Mouse (Mus musculus): ENCODE results near the gene Tap1. TPM values are rescaled to one million over a fixed set of nuclear protein-coding genes. Genes with fewer than 3 reads are reported as not detected.

Tap1 gene
- total and polyA plus RNA-seq, 3 experiments: 30.7 to 46.6 TPM; not detected in 1

DNA sequence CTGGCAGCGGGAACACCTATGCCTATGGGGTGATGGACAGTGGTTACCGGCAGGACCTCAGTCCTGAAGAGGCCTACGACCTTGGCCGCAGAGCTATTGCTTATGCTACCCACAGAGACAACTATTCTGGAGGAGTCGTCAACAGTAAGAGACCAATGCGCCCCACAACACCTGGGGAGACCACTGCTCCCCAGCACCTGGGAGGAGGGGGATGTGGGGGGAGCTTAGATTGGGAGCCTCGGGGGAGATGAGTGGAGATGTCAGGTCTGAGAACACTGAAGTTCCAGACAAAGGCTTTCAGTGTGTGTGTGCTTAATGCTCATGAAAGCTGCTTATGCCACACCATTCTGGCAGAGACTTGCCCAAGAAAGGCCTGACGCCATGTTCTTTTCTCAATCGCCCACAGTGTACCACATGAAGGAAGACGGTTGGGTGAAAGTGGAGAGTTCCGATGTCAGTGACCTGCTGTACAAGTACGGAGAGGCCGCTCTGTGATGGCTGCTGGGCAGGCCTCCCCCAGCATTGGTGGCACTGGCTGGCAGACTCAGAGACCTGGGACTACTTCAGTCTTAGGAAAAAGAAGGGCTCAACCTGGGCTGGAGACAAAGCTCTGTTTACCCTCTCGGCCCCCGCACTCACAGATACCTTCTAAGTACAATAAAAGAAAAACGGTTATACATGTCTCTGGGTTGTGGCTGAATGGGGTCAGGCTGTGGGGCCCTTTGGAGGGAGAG, 13.6 kb downstream of the Tap1 start:
- H3K27ac ChIP-seq (ENCODE audit: control insufficient read depth, low read depth, low read length): no peak overlapping the region
- TF ChIP-seq ZC3H11A (IDR thresholded peaks at IDR 0.05; ENCODE audit: low read depth, low read length): no peak
- TF ChIP-seq POLR2AphosphoS2 (IDR thresholded peaks at IDR 0.05; ENCODE audit: low read length): no peak
- TF ChIP-seq CHD2 (IDR thresholded peaks at IDR 0.05; ENCODE audit: low read length): no peak
- TF ChIP-seq CTCF (IDR thresholded peaks at IDR 0.05 in 2 of 3, conservative IDR thresholded peaks at IDR 0.05 in 1 of 3; ENCODE audit: control insufficient read depth in 1 of 3, insufficient read depth in 1 of 3, low read depth in 2 of 3, low read length in 3 of 3, poor library complexity in 1 of 3, severe bottlenecking in 1 of 3): no peak
- no peak for TF ChIP-seq BHLHE40 (IDR thresholded peaks at IDR 0.05; ENCODE audit: borderline replicate concordance, low read depth, low read length)
- no peak for TF ChIP-seq USF1 (IDR thresholded peaks at IDR 0.05; ENCODE audit: low read depth, low read length)
- TF ChIP-seq TAL1 (IDR thresholded peaks at IDR 0.05; ENCODE audit: low read length): no peak
- peaks cover 28% of the 10 kb centered on the region for H3K79me2 ChIP-seq (ENCODE audit: control insufficient read depth, insufficient read depth, low read length, poor library complexity)
- no peak overlapping the region for H3K9ac ChIP-seq (ENCODE audit: control insufficient read depth, low read depth, low read length, poor library complexity, severe bottlenecking)
- DNase-seq (ENCODE audit: low read depth, low spot score): no peak
- H3K4me3 ChIP-seq (ENCODE audit: control insufficient read depth in 1 of 2, insufficient read depth in 1 of 2, low read depth in 2 of 2, low read length in 2 of 2): no peak overlapping the region
- peaks cover 12 to 13% of the 10 kb centered on the region in 2 experiments for H3K4me1 ChIP-seq (ENCODE audit: control insufficient read depth in 1 of 2, insufficient read depth in 2 of 2, low read length in 2 of 2)
- no peaks in the 10 kb centered on the region for H3K27me3 ChIP-seq (ENCODE audit: control insufficient read depth in 1 of 2, insufficient read depth in 2 of 2, low read length in 2 of 2)
- H3K9me3 ChIP-seq (replicated peaks; ENCODE audit: insufficient read depth, low read length): no peaks in the 10 kb centered on the region
- H3K36me3 ChIP-seq (ENCODE audit: control insufficient read depth in 1 of 2, insufficient read depth in 2 of 2, low read length in 2 of 2): peaks cover 0 to 4% of the 10 kb centered on the region in 2 experiments; a peak in 1 of 4 replicates

DNA sequence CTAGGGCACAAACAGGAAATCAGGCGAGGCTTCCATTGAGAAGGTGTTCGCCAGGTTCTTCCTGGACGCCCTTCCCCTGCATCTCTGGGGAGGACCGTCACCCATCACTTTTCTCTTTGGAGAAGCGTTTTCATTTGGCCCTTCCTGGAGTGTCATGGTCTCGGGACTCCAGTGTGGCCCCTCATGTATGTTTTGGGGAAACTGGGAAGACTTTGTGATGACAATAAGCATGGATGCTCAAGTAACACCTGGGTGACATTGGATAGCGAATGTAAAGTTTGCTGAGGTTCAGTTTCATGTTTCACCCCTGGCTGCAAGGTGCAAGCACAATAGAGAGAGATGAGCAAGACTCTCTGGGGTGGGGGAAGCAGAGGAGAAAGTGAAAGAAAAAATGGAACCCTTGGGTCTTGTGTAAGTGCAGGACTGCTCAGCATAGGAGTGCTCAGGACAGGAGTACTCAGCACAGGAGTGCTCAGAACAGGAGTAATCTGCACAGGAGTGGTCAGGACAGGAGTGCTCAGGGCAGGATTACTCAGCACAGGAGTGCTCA, 14.2 kb downstream of the Tap1 start:
- Histone ChIP-seq H3K79me2 (ENCODE audit: control insufficient read depth, insufficient read depth, low read length, poor library complexity) (peaks cover 28% of the 10 kb centered on the region), H3K4me3 (ENCODE audit: control insufficient read depth in 1 of 2, insufficient read depth in 1 of 2, low read depth in 2 of 2, low read length in 2 of 2) (no peak overlapping the region)
- no peak for DNase-seq (ENCODE audit: low read depth, low spot score)

More for the DNA sequence above, 14.2 kb downstream of the Tap1 start:
- Histone ChIP-seq H3K27me3 (ENCODE audit: control insufficient read depth in 1 of 2, insufficient read depth in 2 of 2, low read length in 2 of 2) (no peaks in the 10 kb centered on the region), H3K9me3 (replicated peaks; ENCODE audit: insufficient read depth, low read length) (no peaks in the 10 kb centered on the region), H3K4me1 (ENCODE audit: control insufficient read depth in 1 of 2, insufficient read depth in 2 of 2, low read length in 2 of 2) (peaks cover 9 to 14% of the 10 kb centered on the region in 2 experiments), H3K27ac (ENCODE audit: control insufficient read depth, low read depth, low read length) (no peak overlapping the region), H3K9ac (ENCODE audit: control insufficient read depth, low read depth, low read length, poor library complexity, severe bottlenecking) (no peak overlapping the region), H3K36me3 (ENCODE audit: control insufficient read depth in 1 of 2, insufficient read depth in 2 of 2, low read length in 2 of 2) (peaks cover 0 to 8% of the 10 kb centered on the region in 2 experiments; a peak in 2 of 4 replicates)
- TF ChIP-seq RAD21 (IDR thresholded peaks at IDR 0.05; ENCODE audit: low read depth, low read length) (no peak), ZMIZ1 (IDR thresholded peaks at IDR 0.05; ENCODE audit: low read depth, low read length) (no peak), CHD1 (IDR thresholded peaks at IDR 0.05; ENCODE audit: low read depth, low read length) (no peak), KAT2A (conservative IDR thresholded peaks at IDR 0.05; ENCODE audit: low read depth, low read length) (no peak), TAL1 (IDR thresholded peaks at IDR 0.05; ENCODE audit: low read length) (no peak), SIN3A (IDR thresholded peaks at IDR 0.05; ENCODE audit: low read length) (no peak), JUND (IDR thresholded peaks at IDR 0.05; ENCODE audit: low read depth, low read length) (no peak), EP300 (IDR thresholded peaks at IDR 0.05; ENCODE audit: low read depth in 1 of 2, low read length in 2 of 2) (no peak), MYC (IDR thresholded peaks at IDR 0.05; ENCODE audit: low read depth, low read length) (no peak), GATA1 (IDR thresholded peaks at IDR 0.05; ENCODE audit: low read depth, low read length) (no peak), CTCF (IDR thresholded peaks at IDR 0.05 in 2 of 3, conservative IDR thresholded peaks at IDR 0.05 in 1 of 3; ENCODE audit: control insufficient read depth in 1 of 3, insufficient read depth in 1 of 3, low read depth in 2 of 3, low read length in 3 of 3, poor library complexity in 1 of 3, severe bottlenecking in 1 of 3) (no peak), BHLHE40 (IDR thresholded peaks at IDR 0.05; ENCODE audit: borderline replicate concordance, low read depth, low read length) (no peak), TCF12 (IDR thresholded peaks at IDR 0.05; ENCODE audit: low read depth, low read length) (no peak), POLR2AphosphoS2 (IDR thresholded peaks at IDR 0.05; ENCODE audit: low read length) (no peak), NELFE (IDR thresholded peaks at IDR 0.05; ENCODE audit: low read depth, low read length) (no peak), TBP (IDR thresholded peaks at IDR 0.05; ENCODE audit: low read depth, low read length) (no peak), MXI1 (IDR thresholded peaks at IDR 0.05; ENCODE audit: low read depth, low read length) (no peak), CHD2 (IDR thresholded peaks at IDR 0.05; ENCODE audit: low read length) (no peak)
